Mouse (Mus musculus): Measurements from ENCODE around the gene Fstl4. TPM values are rescaled to one million over a fixed set of nuclear protein-coding genes. Genes with fewer than 3 reads are reported as not detected.

Fstl4 gene
- polyA plus RNA-seq, 2 experiments, result 0.01 TPM; not detected in 1

DNA sequence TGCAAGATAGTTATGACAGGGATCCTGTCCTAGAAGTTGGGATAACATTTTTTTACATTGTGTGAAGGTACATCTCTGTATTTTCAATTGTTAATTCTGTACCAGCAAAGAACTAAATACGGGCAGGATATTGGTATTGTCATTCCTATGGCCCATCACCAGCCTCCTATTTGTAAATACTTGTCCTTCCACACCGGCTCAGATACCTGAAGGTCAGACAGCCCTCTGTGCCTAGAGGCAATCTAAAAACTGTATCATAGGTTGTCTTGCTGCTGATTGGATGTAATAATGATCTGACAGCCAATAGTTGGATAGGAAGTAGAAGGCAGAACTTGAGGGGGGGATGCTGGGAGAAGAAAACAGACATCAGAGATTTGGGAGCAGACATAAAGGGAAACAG lies 432.7 kb downstream of the Fstl4 start:
- no peak overlapping the region for H3K9ac ChIP-seq (replicated peaks)
- H3K27ac ChIP-seq, result no peak overlapping the region
- no peaks in the 10 kb centered on the region for H3K36me3 ChIP-seq (replicated peaks; ENCODE audit: control insufficient read depth, insufficient read depth, low read depth)
- no peak overlapping the region for H3K4me3 ChIP-seq (ENCODE audit: insufficient read depth in 1 of 2, low read depth in 2 of 2, low read length in 2 of 2)
- H3K27me3 ChIP-seq (ENCODE audit: control insufficient read depth, insufficient read depth, low read length), result no peaks in the 10 kb centered on the region
- no peak overlapping the region for H3K4me2 ChIP-seq (ENCODE audit: low read depth)
- 55% methylated on average over 2 of the region's 2 CpGs for WGBS (ENCODE audit: insufficient replicate concordance)
- no peaks in the 10 kb centered on the region for H3K4me1 ChIP-seq (replicated peaks; ENCODE audit: control insufficient read depth in 2 of 2, insufficient read depth in 2 of 2, low read length in 1 of 2)
- DNase-seq (ENCODE audit: low read depth in 3 of 3, low spot score in 3 of 3) (no peak), ATAC-seq (ENCODE audit: insufficient read depth) (no peak)
- no peak for TF ChIP-seq CTCF (IDR thresholded peaks at IDR 0.05; ENCODE audit: low read depth)
- TF ChIP-seq EP300 (IDR thresholded peaks at IDR 0.05; ENCODE audit: low read depth), result no peak
- no peaks in the 10 kb centered on the region for H3K9me3 ChIP-seq (ENCODE audit: control insufficient read depth, low read length)

DNA sequence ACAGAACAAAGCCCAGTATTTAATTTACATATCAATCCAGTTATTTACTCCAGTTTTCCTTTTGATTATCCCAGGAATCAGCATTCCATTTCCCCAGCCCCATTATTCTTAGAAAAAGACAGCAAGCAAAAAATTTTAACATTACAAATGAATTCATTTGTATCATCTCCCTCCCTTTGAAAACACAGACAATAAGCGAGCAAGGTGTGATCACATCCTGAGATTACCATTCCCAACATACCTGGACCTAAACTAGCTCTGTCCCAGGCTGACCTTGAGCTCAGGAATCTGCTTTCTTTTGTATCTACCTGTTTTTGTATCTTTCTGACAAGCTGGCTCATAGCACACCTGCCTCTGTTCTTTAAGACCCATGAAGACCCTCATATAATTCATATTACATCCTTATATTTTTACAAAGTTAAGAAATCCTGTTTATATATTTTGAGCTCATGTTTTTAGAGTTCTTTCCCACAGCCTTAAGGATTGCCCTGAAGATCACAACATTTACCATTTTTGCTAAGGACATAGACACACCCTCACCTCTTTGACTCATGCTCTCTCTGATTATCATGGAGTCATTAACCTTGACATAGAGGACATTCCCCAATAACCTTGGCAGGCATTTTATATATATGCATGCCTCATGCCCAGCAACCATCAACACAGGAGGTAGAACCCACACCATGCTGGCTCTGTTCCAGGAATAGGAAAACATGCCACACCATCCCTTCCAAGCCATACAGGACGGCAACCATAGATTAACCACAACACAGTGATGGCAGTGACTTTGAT lies 438.2 kb downstream of the Fstl4 start:
- Histone ChIP-seq H3K4me2 (ENCODE audit: low read depth) (no peak overlapping the region), H3K4me1 (replicated peaks; ENCODE audit: control insufficient read depth in 2 of 2, insufficient read depth in 2 of 2, low read length in 1 of 2) (no peaks in the 10 kb centered on the region), H3K4me3 (ENCODE audit: insufficient read depth in 1 of 2, low read depth in 2 of 2, low read length in 2 of 2) (no peak overlapping the region), H3K9me3 (ENCODE audit: control insufficient read depth, low read length) (no peaks in the 10 kb centered on the region), H3K27me3 (ENCODE audit: control insufficient read depth, insufficient read depth, low read length) (no peaks in the 10 kb centered on the region), H3K27ac (no peak overlapping the region), H3K36me3 (replicated peaks; ENCODE audit: control insufficient read depth, insufficient read depth, low read depth) (no peaks in the 10 kb centered on the region), H3K9ac (replicated peaks) (no peak overlapping the region)
- ATAC-seq (ENCODE audit: insufficient read depth) (no peak), DNase-seq (ENCODE audit: low read depth in 3 of 3, low spot score in 3 of 3) (no peak)
- no peak for TF ChIP-seq CTCF (IDR thresholded peaks at IDR 0.05; ENCODE audit: low read depth)
- no peak for TF ChIP-seq EP300 (IDR thresholded peaks at IDR 0.05; ENCODE audit: low read depth)
- WGBS (ENCODE audit: insufficient replicate concordance), result 58% methylated on average over 2 of the region's 2 CpGs

DNA sequence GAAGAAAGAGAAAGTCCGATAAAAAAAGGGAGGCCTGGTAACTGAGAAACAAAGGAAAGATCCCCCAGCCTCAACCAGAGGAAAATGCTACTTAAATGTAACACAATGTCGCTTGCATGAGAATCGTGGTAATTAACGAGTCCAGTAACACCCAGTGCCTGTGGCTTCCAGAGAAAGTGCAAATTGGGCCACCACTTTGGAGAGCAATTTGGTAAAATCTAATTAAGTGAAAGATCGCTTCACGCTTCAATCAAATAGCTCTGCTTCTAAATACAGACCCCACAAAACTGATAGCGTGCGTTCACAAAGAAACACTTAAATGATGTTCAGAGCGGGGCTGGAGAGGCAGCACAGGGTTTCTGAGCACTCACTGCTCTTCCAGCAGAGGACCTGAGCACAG lies 446.4 kb downstream of the Fstl4 start:
- TF ChIP-seq EP300 (IDR thresholded peaks at IDR 0.05; ENCODE audit: low read depth), result no peak
- no peak for TF ChIP-seq CTCF (IDR thresholded peaks at IDR 0.05; ENCODE audit: low read depth)
- Histone ChIP-seq H3K9me3 (ENCODE audit: control insufficient read depth, low read length) (no peaks in the 10 kb centered on the region), H3K27me3 (ENCODE audit: control insufficient read depth, insufficient read depth, low read length) (no peaks in the 10 kb centered on the region), H3K9ac (replicated peaks) (no peak overlapping the region), H3K4me1 (replicated peaks; ENCODE audit: control insufficient read depth in 2 of 2, insufficient read depth in 2 of 2, low read length in 1 of 2) (no peaks in the 10 kb centered on the region), H3K36me3 (replicated peaks; ENCODE audit: control insufficient read depth, insufficient read depth, low read depth) (no peaks in the 10 kb centered on the region), H3K27ac (no peak overlapping the region), H3K4me3 (ENCODE audit: insufficient read depth in 1 of 2, low read depth in 2 of 2, low read length in 2 of 2) (no peak overlapping the region), H3K4me2 (ENCODE audit: low read depth) (no peak overlapping the region)
- WGBS (ENCODE audit: insufficient replicate concordance), result 63% methylated on average over 9 of the region's 9 CpGs
- DNase-seq (ENCODE audit: low read depth in 3 of 3, low spot score in 3 of 3) (no peak), ATAC-seq (ENCODE audit: insufficient read depth) (no peak)

DNA sequence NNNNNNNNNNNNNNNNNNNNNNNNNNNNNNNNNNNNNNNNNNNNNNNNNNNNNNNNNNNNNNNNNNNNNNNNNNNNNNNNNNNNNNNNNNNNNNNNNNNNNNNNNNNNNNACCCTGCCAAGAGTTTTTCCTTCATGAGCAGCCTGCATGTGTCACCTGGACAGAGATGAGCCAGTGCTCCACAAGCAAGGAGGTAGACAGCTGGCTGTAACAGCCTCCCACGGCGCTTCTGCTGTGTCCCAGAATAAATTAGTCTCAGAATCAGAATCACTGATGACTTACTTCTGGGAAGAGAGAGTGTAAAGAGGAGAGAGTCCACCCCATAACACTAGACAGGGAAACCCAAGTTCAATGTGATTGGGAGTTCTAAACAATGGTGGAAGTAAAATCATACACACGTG lies 464.6 kb downstream of the Fstl4 start:
- no peaks in the 10 kb centered on the region for H3K9me3 ChIP-seq (ENCODE audit: control insufficient read depth, low read length)
- no peak overlapping the region for H3K4me3 ChIP-seq (ENCODE audit: insufficient read depth in 1 of 2, low read depth in 2 of 2, low read length in 2 of 2)
- no peak overlapping the region for H3K9ac ChIP-seq (replicated peaks)
- ATAC-seq (ENCODE audit: insufficient read depth) (no peak), DNase-seq (ENCODE audit: low read depth in 3 of 3, low spot score in 3 of 3) (no peak)
- no peaks in the 10 kb centered on the region for H3K27me3 ChIP-seq (ENCODE audit: control insufficient read depth, insufficient read depth, low read length)
- no peak overlapping the region for H3K27ac ChIP-seq
- H3K4me1 ChIP-seq (replicated peaks; ENCODE audit: control insufficient read depth in 2 of 2, insufficient read depth in 2 of 2, low read length in 1 of 2), result no peaks in the 10 kb centered on the region
- 55% methylated on average over 3 of the region's 3 CpGs for whole genome bisulfite sequencing (ENCODE audit: insufficient replicate concordance)
- H3K4me2 ChIP-seq (ENCODE audit: low read depth), result no peak overlapping the region
- no peaks in the 10 kb centered on the region for H3K36me3 ChIP-seq (replicated peaks; ENCODE audit: control insufficient read depth, insufficient read depth, low read depth)
- TF ChIP-seq CTCF (IDR thresholded peaks at IDR 0.05; ENCODE audit: low read depth) (no peak), EP300 (IDR thresholded peaks at IDR 0.05; ENCODE audit: low read depth) (no peak)

DNA sequence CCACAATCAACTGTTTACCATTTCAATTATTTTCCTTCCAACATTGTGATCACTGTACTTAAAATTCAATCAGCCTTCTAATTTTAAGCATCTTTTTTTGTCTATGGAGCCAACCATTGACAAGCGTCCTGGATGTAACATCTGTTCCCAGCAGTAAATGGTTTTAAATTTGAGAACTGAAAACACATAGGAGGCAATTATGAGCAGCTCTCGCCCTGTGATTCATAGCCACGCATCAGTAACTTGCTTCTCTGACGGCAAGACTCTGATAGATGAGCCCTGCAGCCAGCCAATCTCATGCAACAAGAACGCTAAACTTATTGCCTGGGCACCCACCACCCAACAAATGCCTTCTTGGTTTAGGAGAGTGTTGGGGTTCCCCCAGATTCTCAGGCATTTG lies 467.4 kb downstream of the Fstl4 start:
- H3K4me3 ChIP-seq (ENCODE audit: insufficient read depth in 1 of 2, low read depth in 2 of 2, low read length in 2 of 2), result no peak overlapping the region
- no peaks in the 10 kb centered on the region for H3K9me3 ChIP-seq (ENCODE audit: control insufficient read depth, low read length)
- no peaks in the 10 kb centered on the region for H3K36me3 ChIP-seq (replicated peaks; ENCODE audit: control insufficient read depth, insufficient read depth, low read depth)
- TF ChIP-seq EP300 (IDR thresholded peaks at IDR 0.05; ENCODE audit: low read depth) (no peak), CTCF (IDR thresholded peaks at IDR 0.05; ENCODE audit: low read depth) (no peak)
- WGBS (ENCODE audit: insufficient replicate concordance), result 68% methylated on average over 5 of the region's 5 CpGs
- no peak overlapping the region for H3K9ac ChIP-seq (replicated peaks)
- H3K27ac ChIP-seq, result no peak overlapping the region
- no peaks in the 10 kb centered on the region for H3K4me1 ChIP-seq (replicated peaks; ENCODE audit: control insufficient read depth in 2 of 2, insufficient read depth in 2 of 2, low read length in 1 of 2)
- H3K27me3 ChIP-seq (ENCODE audit: control insufficient read depth, insufficient read depth, low read length), result no peaks in the 10 kb centered on the region
- no peak overlapping the region for H3K4me2 ChIP-seq (ENCODE audit: low read depth)
- no peak for DNase-seq (ENCODE audit: low read depth in 3 of 3, low spot score in 3 of 3)
- no peak for ATAC-seq (ENCODE audit: insufficient read depth)

Data from liver, embryonic 14.5 days (tissue).